Mouse (Mus musculus): ENCODE measurements around the gene Pde4d. TPM values are rescaled to one million over a fixed set of nuclear protein-coding genes. Genes with fewer than 3 reads are reported as not detected.

The Pde4d gene
- polyA plus RNA-seq, 1 experiment from 2014 or later = 32.1 TPM

DNA sequence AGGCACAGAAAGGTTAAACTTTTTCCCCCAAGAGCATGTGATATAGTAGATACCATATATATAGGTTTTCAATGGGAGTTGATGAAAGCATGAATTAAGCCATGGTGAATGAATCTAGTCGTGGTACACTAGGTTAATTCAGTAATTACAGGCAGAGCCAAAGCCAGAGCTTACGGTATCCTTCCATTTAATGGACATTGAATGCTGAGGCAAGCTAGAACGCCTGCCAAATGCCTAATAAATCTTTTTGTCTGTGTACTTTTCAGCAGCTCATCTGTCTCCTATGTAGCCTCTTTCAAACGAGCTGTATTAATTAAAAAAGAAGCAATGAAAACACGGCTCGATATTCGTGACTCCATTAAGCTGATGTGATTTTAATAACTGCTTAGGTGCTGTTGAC is 862.8 kb downstream of the Pde4d start:
- no peaks in the 10 kb centered on the region for H3K36me3 ChIP-seq (ENCODE audit: control insufficient read depth, insufficient read depth, low read length)
- WGBS = 17% methylated on average over 7 of the region's 7 CpGs
- no peak overlapping the region for H3K27ac ChIP-seq (ENCODE audit: low read depth, low read length)
- H3K4me1 ChIP-seq (ENCODE audit: control insufficient read depth, insufficient read depth, low read length) = peaks cover 5% of the 10 kb centered on the region; the same call in 1 of the 2 replicates
- H3K4me3 ChIP-seq (ENCODE audit: low read depth, low read length) = no peak overlapping the region
- H3K9ac ChIP-seq (replicated peaks; ENCODE audit: low read depth, low read length) = no peak overlapping the region
- ATAC-seq (ENCODE audit: low read depth) = peak; percentile 56; the same call in 1 of the 2 replicates
- no peak overlapping the region for H3K4me2 ChIP-seq (ENCODE audit: low read depth, low read length)
- H3K27me3 ChIP-seq (ENCODE audit: control insufficient read depth, insufficient read depth, low read length) = no peaks in the 10 kb centered on the region
- no peaks in the 10 kb centered on the region for H3K9me3 ChIP-seq (ENCODE audit: control insufficient read depth, low read length)

DNA sequence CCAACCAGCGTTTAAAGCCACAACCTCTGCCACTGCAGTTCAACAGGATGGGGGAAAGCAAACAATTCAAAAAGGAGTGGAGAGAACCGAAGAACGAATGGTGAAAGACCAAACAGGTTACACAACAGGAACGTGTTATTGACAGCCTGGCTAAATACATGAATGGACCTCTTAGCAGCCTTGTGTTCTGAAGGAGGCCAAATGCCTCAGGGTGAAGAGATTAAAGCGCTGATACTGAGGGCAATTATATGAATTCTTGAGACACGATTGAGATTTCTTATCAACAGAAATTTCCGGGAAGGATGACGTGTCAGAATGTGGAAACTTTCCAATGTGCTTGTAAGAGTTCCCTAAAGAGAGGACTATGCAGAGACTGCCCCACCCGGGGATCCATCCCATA is 865.9 kb downstream of the Pde4d start:
- 88% methylated on average over 9 of the region's 9 CpGs for WGBS
- Histone ChIP-seq H3K4me1 (ENCODE audit: control insufficient read depth, insufficient read depth, low read length) (peaks cover 5% of the 10 kb centered on the region; the same call in 1 of the 2 replicates), H3K4me3 (ENCODE audit: low read depth, low read length) (no peak overlapping the region), H3K36me3 (ENCODE audit: control insufficient read depth, insufficient read depth, low read length) (no peaks in the 10 kb centered on the region), H3K27ac (ENCODE audit: low read depth, low read length) (no peak overlapping the region), H3K9ac (replicated peaks; ENCODE audit: low read depth, low read length) (no peak overlapping the region), H3K27me3 (ENCODE audit: control insufficient read depth, insufficient read depth, low read length) (no peaks in the 10 kb centered on the region), H3K9me3 (ENCODE audit: control insufficient read depth, low read length) (no peaks in the 10 kb centered on the region), H3K4me2 (ENCODE audit: low read depth, low read length) (no peak overlapping the region)
- no peak for ATAC-seq (ENCODE audit: low read depth)

DNA sequence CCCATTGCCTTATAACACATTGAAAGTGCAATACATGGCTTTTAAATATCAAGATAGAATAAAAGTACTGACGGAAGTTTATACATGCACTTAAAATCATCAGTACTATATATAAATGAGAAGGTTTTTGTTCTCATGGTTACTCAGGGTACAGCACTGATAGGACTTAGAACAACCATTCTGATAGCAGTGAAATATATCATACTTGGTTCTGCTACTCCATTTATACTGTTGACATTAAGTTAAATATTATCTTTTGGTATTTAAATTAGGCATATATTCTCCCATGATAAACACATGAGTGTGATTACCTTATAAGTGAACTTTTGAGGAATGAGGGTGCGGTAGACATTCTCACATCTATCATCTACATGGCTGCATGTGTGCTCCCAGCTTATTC is 867.9 kb downstream of the Pde4d start:
- H3K27me3 ChIP-seq (ENCODE audit: control insufficient read depth, insufficient read depth, low read length) = no peaks in the 10 kb centered on the region
- no peaks in the 10 kb centered on the region for H3K9me3 ChIP-seq (ENCODE audit: control insufficient read depth, low read length)
- no peak overlapping the region for H3K27ac ChIP-seq (ENCODE audit: low read depth, low read length)
- no peak overlapping the region for H3K9ac ChIP-seq (replicated peaks; ENCODE audit: low read depth, low read length)
- no peak for ATAC-seq (ENCODE audit: low read depth)
- H3K4me3 ChIP-seq (ENCODE audit: low read depth, low read length) = no peak overlapping the region
- peaks cover 2% of the 10 kb centered on the region; the same call in 1 of the 2 replicates for H3K4me1 ChIP-seq (ENCODE audit: control insufficient read depth, insufficient read depth, low read length)
- H3K36me3 ChIP-seq (ENCODE audit: control insufficient read depth, insufficient read depth, low read length) = no peaks in the 10 kb centered on the region
- no peak overlapping the region for H3K4me2 ChIP-seq (ENCODE audit: low read depth, low read length)
- WGBS = 98% methylated on average over 2 of the region's 2 CpGs

DNA sequence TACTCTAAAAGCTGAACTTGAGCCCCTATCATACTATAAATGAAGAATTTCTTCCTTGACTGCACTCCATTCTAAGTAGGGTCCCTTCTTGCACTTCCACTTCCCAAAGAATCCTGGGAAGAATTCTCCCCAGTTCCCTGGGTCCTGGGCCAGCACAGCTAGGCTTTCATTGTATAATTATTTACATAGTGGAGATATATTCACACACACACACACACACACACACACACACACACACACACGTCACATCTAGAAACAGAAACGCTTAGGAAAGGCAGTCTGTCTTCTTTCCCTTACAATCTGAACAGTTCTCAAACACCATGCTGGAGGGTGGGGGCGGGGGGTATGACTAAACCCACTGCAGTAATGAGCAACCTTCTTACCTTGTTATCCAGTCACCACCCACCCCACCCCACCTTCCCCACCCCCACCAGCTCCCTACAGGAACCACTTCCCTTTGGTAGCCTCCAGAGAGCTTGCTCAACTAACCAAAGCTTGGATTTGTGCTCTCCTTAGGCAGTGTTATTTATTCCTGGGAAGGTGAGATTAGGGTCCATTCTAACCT is 868.8 kb downstream of the Pde4d start:
- Histone ChIP-seq H3K4me3 (ENCODE audit: low read depth, low read length) (no peak overlapping the region), H3K27ac (ENCODE audit: low read depth, low read length) (no peak overlapping the region), H3K36me3 (ENCODE audit: control insufficient read depth, insufficient read depth, low read length) (no peaks in the 10 kb centered on the region), H3K4me1 (ENCODE audit: control insufficient read depth, insufficient read depth, low read length) (no peaks in the 10 kb centered on the region), H3K27me3 (ENCODE audit: control insufficient read depth, insufficient read depth, low read length) (no peaks in the 10 kb centered on the region), H3K9ac (replicated peaks; ENCODE audit: low read depth, low read length) (no peak overlapping the region), H3K4me2 (ENCODE audit: low read depth, low read length) (no peak overlapping the region), H3K9me3 (ENCODE audit: control insufficient read depth, low read length) (no peaks in the 10 kb centered on the region)
- WGBS = 81% methylated on average over 3 of the region's 3 CpGs
- ATAC-seq (ENCODE audit: low read depth) = no peak

DNA sequence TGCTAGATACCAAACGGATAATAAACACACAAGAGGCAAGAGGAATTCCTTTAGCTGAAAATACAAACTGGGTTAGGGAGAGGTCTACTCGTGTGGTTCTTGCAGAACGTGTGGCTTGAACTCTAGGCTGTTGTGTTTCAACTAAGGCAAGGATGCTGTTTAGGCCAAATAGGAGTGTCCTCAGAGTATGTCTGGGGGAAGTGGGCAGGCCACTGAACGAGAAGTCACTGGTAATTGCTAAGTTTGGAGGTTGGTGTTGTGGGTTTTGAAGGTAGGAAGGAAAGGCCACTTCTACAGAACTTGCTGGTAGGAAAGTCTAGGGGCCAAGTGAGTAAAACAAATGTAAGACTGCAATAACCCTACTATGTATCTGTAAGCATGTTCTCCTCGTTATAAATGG is 876.3 kb downstream of the Pde4d start:
- Histone ChIP-seq H3K4me3 (ENCODE audit: low read depth, low read length) (no peak overlapping the region), H3K9ac (replicated peaks; ENCODE audit: low read depth, low read length) (no peak overlapping the region), H3K4me1 (ENCODE audit: control insufficient read depth, insufficient read depth, low read length) (no peaks in the 10 kb centered on the region), H3K9me3 (ENCODE audit: control insufficient read depth, low read length) (no peaks in the 10 kb centered on the region), H3K36me3 (ENCODE audit: control insufficient read depth, insufficient read depth, low read length) (no peaks in the 10 kb centered on the region), H3K27ac (ENCODE audit: low read depth, low read length) (no peak overlapping the region), H3K27me3 (ENCODE audit: control insufficient read depth, insufficient read depth, low read length) (no peaks in the 10 kb centered on the region), H3K4me2 (ENCODE audit: low read depth, low read length) (no peak overlapping the region)
- 87% methylated on average over 5 of the region's 5 CpGs for WGBS
- ATAC-seq (ENCODE audit: low read depth) = no peak

DNA sequence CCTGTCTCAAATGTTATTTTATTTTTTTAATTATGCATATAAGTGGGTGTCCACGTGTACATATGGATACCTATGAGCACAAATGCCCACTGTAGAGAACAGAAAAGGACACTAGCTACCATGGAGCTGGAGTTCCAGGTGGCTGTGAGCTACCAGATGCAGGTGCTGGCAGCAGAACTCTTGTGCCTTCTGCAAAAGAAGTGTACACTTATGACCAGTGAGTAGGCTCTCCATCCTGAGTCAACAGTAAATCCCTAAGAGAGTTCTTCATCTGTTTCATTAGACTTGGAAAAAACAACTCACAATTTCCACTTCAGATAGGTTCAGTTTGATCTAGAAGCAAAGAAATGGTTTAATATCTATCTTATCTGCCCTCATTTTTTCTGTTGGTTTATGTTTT is 881.8 kb downstream of the Pde4d start:
- H3K4me3 ChIP-seq (ENCODE audit: low read depth, low read length) = no peak overlapping the region
- H3K27me3 ChIP-seq (ENCODE audit: control insufficient read depth, insufficient read depth, low read length) = no peaks in the 10 kb centered on the region
- no peaks in the 10 kb centered on the region for H3K36me3 ChIP-seq (ENCODE audit: control insufficient read depth, insufficient read depth, low read length)
- 70% methylated on average over 1 of the region's 1 CpGs for WGBS
- no peak overlapping the region for H3K4me2 ChIP-seq (ENCODE audit: low read depth, low read length)
- H3K4me1 ChIP-seq (ENCODE audit: control insufficient read depth, insufficient read depth, low read length) = no peaks in the 10 kb centered on the region
- no peak for ATAC-seq (ENCODE audit: low read depth)
- H3K9me3 ChIP-seq (ENCODE audit: control insufficient read depth, low read length) = no peaks in the 10 kb centered on the region
- no peak overlapping the region for H3K27ac ChIP-seq (ENCODE audit: low read depth, low read length)
- H3K9ac ChIP-seq (replicated peaks; ENCODE audit: low read depth, low read length) = no peak overlapping the region

DNA sequence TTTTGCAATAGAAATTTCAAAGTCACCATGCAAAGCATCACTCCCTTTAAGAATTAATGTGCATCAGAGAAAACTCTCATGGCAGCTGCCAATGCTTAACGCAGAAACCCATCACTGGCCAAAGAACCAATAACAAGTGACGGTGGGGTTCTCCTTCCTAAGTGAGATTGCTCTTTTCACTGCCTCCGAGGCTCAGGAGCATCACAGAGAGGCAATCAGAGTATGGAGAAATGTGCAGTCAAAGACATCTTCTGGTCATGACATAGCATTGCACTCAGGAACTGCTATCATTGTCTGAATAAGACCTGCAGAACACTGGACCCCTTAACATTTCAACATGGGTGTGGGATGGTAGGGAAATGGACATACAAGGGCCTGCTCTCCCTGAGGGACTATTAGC is 892.2 kb downstream of the Pde4d start:
- H3K4me2 ChIP-seq (ENCODE audit: low read depth, low read length) = no peak overlapping the region
- no peak for ATAC-seq (ENCODE audit: low read depth)
- no peak overlapping the region for H3K27ac ChIP-seq (ENCODE audit: low read depth, low read length)
- H3K9me3 ChIP-seq (ENCODE audit: control insufficient read depth, low read length) = no peaks in the 10 kb centered on the region
- no peaks in the 10 kb centered on the region for H3K36me3 ChIP-seq (ENCODE audit: control insufficient read depth, insufficient read depth, low read length)
- no peaks in the 10 kb centered on the region for H3K4me1 ChIP-seq (ENCODE audit: control insufficient read depth, insufficient read depth, low read length)
- H3K9ac ChIP-seq (replicated peaks; ENCODE audit: low read depth, low read length) = no peak overlapping the region
- H3K4me3 ChIP-seq (ENCODE audit: low read depth, low read length) = no peak overlapping the region
- WGBS = 37% methylated on average over 3 of the region's 3 CpGs
- H3K27me3 ChIP-seq (ENCODE audit: control insufficient read depth, insufficient read depth, low read length) = no peaks in the 10 kb centered on the region

DNA sequence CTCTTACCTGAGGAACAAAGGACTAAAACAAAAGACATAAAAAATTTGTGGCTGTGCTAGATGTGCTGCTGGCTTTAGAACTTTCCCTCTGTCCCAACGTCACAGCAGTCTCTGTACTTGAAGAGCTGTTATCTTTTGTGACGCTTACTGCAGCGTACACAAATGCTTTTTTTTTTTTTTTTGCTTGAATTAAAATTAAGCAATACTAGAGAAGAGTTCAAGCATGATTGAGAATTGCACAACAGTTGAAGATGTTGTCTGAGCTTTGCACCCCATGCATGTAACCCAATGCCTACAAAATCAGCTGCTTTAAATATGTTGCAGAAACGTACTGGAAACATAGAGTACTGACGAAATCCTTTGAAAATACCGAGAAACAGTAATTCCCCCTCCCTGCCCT is 892.7 kb downstream of the Pde4d start:
- no peaks in the 10 kb centered on the region for H3K9me3 ChIP-seq (ENCODE audit: control insufficient read depth, low read length)
- WGBS = 42% methylated on average over 6 of the region's 6 CpGs
- no peak overlapping the region for H3K27ac ChIP-seq (ENCODE audit: low read depth, low read length)
- H3K9ac ChIP-seq (replicated peaks; ENCODE audit: low read depth, low read length) = no peak overlapping the region
- no peak for ATAC-seq (ENCODE audit: low read depth)
- H3K36me3 ChIP-seq (ENCODE audit: control insufficient read depth, insufficient read depth, low read length) = no peaks in the 10 kb centered on the region
- H3K4me3 ChIP-seq (ENCODE audit: low read depth, low read length) = no peak overlapping the region
- no peaks in the 10 kb centered on the region for H3K4me1 ChIP-seq (ENCODE audit: control insufficient read depth, insufficient read depth, low read length)
- no peaks in the 10 kb centered on the region for H3K27me3 ChIP-seq (ENCODE audit: control insufficient read depth, insufficient read depth, low read length)
- no peak overlapping the region for H3K4me2 ChIP-seq (ENCODE audit: low read depth, low read length)

DNA sequence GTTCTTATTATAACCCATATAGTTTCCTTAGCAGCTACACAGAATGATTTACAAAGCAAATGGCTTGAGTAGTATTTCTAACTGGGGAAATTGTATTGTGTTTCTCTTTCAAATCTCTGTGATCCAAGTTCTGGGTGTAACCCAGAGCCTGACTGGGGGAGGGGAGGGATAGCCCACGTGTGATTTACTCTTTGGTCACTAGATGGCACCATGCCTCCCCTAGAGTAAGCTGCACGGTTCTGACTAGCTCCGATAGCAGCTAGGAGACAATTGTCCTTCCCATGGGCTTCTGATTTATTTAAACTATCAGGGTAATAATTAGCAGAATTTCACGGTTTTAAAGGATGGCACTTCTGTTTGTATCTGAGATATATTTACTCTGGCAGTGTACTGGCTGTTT is 893.8 kb downstream of the Pde4d start:
- Histone ChIP-seq H3K27ac (ENCODE audit: low read depth, low read length) (no peak overlapping the region), H3K4me3 (ENCODE audit: low read depth, low read length) (no peak overlapping the region), H3K36me3 (ENCODE audit: control insufficient read depth, insufficient read depth, low read length) (no peaks in the 10 kb centered on the region), H3K4me1 (ENCODE audit: control insufficient read depth, insufficient read depth, low read length) (no peaks in the 10 kb centered on the region), H3K27me3 (ENCODE audit: control insufficient read depth, insufficient read depth, low read length) (no peaks in the 10 kb centered on the region), H3K4me2 (ENCODE audit: low read depth, low read length) (no peak overlapping the region), H3K9ac (replicated peaks; ENCODE audit: low read depth, low read length) (no peak overlapping the region), H3K9me3 (ENCODE audit: control insufficient read depth, low read length) (no peaks in the 10 kb centered on the region)
- 0% methylated on average over 4 of the region's 4 CpGs for WGBS
- ATAC-seq (ENCODE audit: low read depth) = peak; percentile 93

Data from neural tube, embryonic 14.5 days (tissue).